Mouse (Mus musculus) brain, embryonic 14.5 days (tissue): ENCODE measurements around the gene Olfr420.

Source experiments
- CTCF ChIP-seq: fragments of 200-500 bp; IDR thresholded peaks from 2 replicates; pipeline ENCODE4 v1.5.1; 2012; ENCODE audit warnings: inconsistent platforms, mild to moderate bottlenecking, moderate library complexity, borderline replicate concordance; ENCODE audit not compliant: insufficient read depth, insufficient read length; ENCODE audit errors: extremely low read depth
- POLR2A ChIP-seq: fragments of 200-500 bp; IDR thresholded peaks from 2 replicates; pipeline ENCODE4 v1.6.1; 2012; ENCODE audit warnings: mild to moderate bottlenecking, inconsistent platforms, borderline replicate concordance; ENCODE audit not compliant: poor library complexity, insufficient read depth, insufficient read length, severe bottlenecking; ENCODE audit errors: extremely low read depth

DNA sequence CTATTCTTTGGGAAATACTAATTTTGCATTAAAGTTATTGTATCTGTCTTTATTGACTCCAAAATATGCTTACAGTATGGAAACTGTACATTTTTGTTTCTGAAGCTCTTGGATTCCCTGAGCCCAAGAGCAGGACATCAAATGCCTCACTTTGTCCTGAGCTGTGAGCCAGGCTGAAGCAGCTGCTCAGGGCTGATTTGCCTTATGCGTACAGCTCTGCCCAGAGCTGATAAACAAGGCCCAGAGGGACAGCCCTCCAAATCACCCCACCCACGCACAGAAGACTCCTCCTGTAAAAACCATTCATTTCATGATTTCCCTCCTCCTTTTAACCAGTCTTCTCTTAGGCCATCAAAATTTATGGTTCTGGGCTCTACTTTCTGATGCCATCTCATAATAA, 16.1 kb downstream of the Olfr420 start:
- TF ChIP-seq CTCF (no peak), POLR2A (no peak)
